Mouse (Mus musculus) heart, adult 18-20 months (tissue): ENCODE data around the gene Slc22a15. TPM values are rescaled to one million over a fixed set of nuclear protein-coding genes. Genes with fewer than 3 reads are reported as not detected.
A peak's percentile ranks its signal among the peaks of the same experiment; 100 is the strongest.

Source experiments
- DNase-seq, 2 experiments: peaks; one replicate each; pipeline ENCODE4 v3.0.0; 2021 to 2022; ENCODE audit warnings: mixed read lengths in 1 of 2
- total RNA-seq, 2 experiments: library from RNA; stranded (reverse); gene quantifications; 2 replicates each; pipeline ENCODE4 v1.2.3; 2021

Gene Slc22a15
- total RNA-seq, 2 experiments from 2014 or later: 1.4 to 2.9 TPM

DNA sequence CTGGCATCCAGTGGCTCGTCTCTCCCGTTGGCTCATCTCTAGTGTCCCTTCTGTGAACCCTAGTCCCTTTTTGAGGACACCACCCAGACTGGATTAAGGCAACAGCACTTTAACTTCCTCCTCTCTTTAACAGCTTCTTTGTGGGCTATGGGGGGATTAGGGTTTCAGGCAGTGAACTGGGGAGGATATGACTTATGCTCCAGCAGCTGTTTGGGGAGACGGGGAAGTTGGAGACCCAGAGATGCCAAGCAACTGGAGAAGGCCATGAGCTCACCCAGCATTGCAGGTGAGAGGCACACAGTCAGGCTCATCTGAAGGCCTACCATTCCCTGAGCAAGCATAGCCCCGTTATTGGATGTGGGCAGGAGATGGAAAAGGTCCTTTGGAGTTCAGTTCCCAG lies 112.3 kb downstream of the Slc22a15 start:
- no peak for DNase-seq

- DNase-seq: peak in 1 of 2 experiments; percentile 19
Observed at GRCm38 (mm10) chr3:101807646-101808045, 116.6 kb downstream of the Slc22a15 start.

DNA sequence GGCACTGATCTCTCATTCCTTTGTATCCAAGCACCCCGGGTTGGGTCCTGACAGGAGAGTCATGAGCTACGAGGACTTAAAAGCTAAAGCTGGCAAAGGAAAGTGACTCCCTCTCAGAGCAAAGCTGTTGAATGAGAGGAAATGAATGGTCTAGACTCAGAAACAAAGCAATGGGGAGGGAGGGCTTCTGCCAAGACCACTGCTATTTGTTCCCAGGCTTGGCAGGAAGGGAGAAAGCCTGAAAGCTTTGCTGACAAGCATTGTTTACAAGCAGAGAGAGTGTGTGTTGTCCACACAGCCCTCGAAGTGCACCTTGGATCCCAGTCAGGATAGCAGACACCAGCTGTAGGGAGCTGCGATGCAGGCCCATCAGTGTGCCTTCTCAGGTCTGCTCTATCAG lies 117.3 kb downstream of the Slc22a15 start:
- peak in 1 of 2 experiments; percentile 14 for DNase-seq

- peak; percentile 89 to 92 for DNase-seq
Observed at GRCm38 (mm10) chr3:101806149-101806548, 118.1 kb downstream of the Slc22a15 start.

Other genes with a start within 250 kb of the Slc22a15 start
- under 1 TPM in 1 of 2 experiments, not detected in 1; 0.13 TPM for gene Mab21l3, start 75.5 kb downstream of the Slc22a15 start, total RNA-seq
- not detected for gene Nhlh2, start 85.6 kb upstream of the Slc22a15 start, total RNA-seq
- gene Casq2, start 162.0 kb upstream of the Slc22a15 start, total RNA-seq: 100 to 1,000 TPM; 895 to 982 TPM